ENCODE assay signal across 8 mouse cellular contexts in the genomic region with DNA sequence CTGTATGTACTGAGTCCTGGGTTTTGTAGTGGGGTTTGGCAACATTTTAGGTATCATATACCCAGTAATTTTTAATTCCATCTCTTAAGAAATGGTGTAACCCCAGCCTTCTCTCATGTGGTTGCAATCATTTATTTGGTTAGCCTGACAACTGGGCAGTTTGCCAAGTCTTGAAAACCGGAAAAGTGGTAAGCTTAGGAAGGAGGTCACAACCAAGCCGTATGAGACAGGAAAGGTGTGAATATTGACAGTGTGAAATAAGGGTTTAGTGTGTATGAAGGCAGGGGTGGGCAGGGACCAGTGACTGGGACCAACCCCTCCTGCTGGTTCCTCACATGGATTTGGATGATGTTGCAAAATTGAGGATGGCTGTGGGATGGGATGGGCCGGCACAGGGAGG.
DNase-seq lines count a peak whose midpoint lies in the region; ATAC-seq lines count a peak whose summit lies in the region.

No protein-coding gene starts in this region.

- H3K4me1 ChIP-seq in heart, embryonic 16.5 days (ENCODE audit: control insufficient read depth, insufficient read depth, low read length) = peaks cover 10% of the 10 kb centered on the region
- peaks cover 12% of the 10 kb centered on the region for H3K4me1 ChIP-seq in heart, embryonic 12.5 days (replicated peaks)
- H3K4me1 ChIP-seq in hindbrain, embryonic 15.5 days (replicated peaks) = peaks cover 22% of the 10 kb centered on the region

- no peak overlapping the region for H3K27ac ChIP-seq in heart, embryonic 16.5 days (ENCODE audit: low read length)
- H3K27ac ChIP-seq in heart, embryonic 12.5 days (ENCODE audit: poor library complexity, severe bottlenecking) = no peak overlapping the region
- no peak overlapping the region for H3K27ac ChIP-seq in hindbrain, embryonic 15.5 days (replicated peaks)

- no peaks in the 10 kb centered on the region for H3K36me3 ChIP-seq in heart, embryonic 16.5 days (ENCODE audit: control insufficient read depth, insufficient read depth)
- H3K36me3 ChIP-seq in heart, embryonic 12.5 days = no peaks in the 10 kb centered on the region
- H3K36me3 ChIP-seq in hindbrain, embryonic 15.5 days = no peaks in the 10 kb centered on the region

- H3K9ac ChIP-seq in heart, embryonic 16.5 days (ENCODE audit: low read length) = no peak overlapping the region
- H3K9ac ChIP-seq in heart, embryonic 12.5 days = no peak overlapping the region
- H3K9ac ChIP-seq in hindbrain, embryonic 15.5 days = no peak overlapping the region

- WGBS in heart, embryonic 16.5 days = 24% methylated on average over 3 of the region's 3 CpGs
- WGBS in heart, embryonic 12.5 days = 24% methylated on average over 3 of the region's 3 CpGs
- 27% methylated on average over 3 of the region's 3 CpGs for WGBS in hindbrain, embryonic 15.5 days

- peak; percentile 11 for DNase-seq in Muller cell, postnatal 12 days (ENCODE audit: inconsistent ontology term)
- DNase-seq in lung, postnatal 10 days = peak; percentile 68
- no peak for DNase-seq in right cerebral cortex, postnatal 25 days
- no peak for DNase-seq in frontal cortex, postnatal 36 days (ENCODE audit: low spot score in 2 of 2)
- no peak for DNase-seq in layer of hippocampus, adult 8-10 months (ENCODE audit: low spot score in 2 of 2)

- ATAC-seq in heart, embryonic 16.5 days (replicated peaks; ENCODE audit: extremely low read depth, insufficient read depth, low FRiP score) = peak; percentile 45
- no peak for ATAC-seq in heart, embryonic 12.5 days (ENCODE audit: insufficient number of reproducible peaks, low FRiP score)
- ATAC-seq in hindbrain, embryonic 15.5 days (ENCODE audit: low FRiP score, low read depth) = peak; percentile 29; the same call in 1 of the 2 replicates

- no peak overlapping the region for H3K4me2 ChIP-seq in heart, embryonic 16.5 days (ENCODE audit: low read depth, low read length)
- no peak overlapping the region for H3K4me2 ChIP-seq in heart, embryonic 12.5 days
- no peak overlapping the region for H3K4me2 ChIP-seq in hindbrain, embryonic 15.5 days

- no peaks in the 10 kb centered on the region for H3K27me3 ChIP-seq in heart, embryonic 16.5 days (ENCODE audit: control insufficient read depth, insufficient read depth, low read length)
- H3K27me3 ChIP-seq in heart, embryonic 12.5 days (replicated peaks) = no peaks in the 10 kb centered on the region
- no peaks in the 10 kb centered on the region for H3K27me3 ChIP-seq in hindbrain, embryonic 15.5 days

- no peak overlapping the region for H3K4me3 ChIP-seq in heart, embryonic 16.5 days (ENCODE audit: low read length)
- H3K4me3 ChIP-seq in heart, embryonic 12.5 days = no peak overlapping the region
- no peak overlapping the region for H3K4me3 ChIP-seq in hindbrain, embryonic 15.5 days

- H3K9me3 ChIP-seq in heart, embryonic 16.5 days (replicated peaks; ENCODE audit: control insufficient read depth, low read length) = no peaks in the 10 kb centered on the region
- H3K9me3 ChIP-seq in heart, embryonic 12.5 days (replicated peaks) = no peaks in the 10 kb centered on the region
- no peaks in the 10 kb centered on the region for H3K9me3 ChIP-seq in hindbrain, embryonic 15.5 days

Comparison
In these comparisons a context has a peak if more than half of its experiments do, and no peak if none do; other contexts are left out.
1. DNase-seq: peak in Muller cell, postnatal 12 days (single experiment) and lung, postnatal 10 days (single experiment); none in right cerebral cortex, postnatal 25 days (single experiment), frontal cortex, postnatal 36 days (0 of 2) and layer of hippocampus, adult 8-10 months (0 of 2).